Mouse (Mus musculus) A20 (cell line): ENCODE data around the gene 2010109A12Rik.

Experiments
- DNase-seq: peaks from one replicate; pipeline ENCODE4 v3.0.0-alpha.2; 2011; ENCODE audit warnings: low read depth, low spot score

2010109A12Rik gene

DNA sequence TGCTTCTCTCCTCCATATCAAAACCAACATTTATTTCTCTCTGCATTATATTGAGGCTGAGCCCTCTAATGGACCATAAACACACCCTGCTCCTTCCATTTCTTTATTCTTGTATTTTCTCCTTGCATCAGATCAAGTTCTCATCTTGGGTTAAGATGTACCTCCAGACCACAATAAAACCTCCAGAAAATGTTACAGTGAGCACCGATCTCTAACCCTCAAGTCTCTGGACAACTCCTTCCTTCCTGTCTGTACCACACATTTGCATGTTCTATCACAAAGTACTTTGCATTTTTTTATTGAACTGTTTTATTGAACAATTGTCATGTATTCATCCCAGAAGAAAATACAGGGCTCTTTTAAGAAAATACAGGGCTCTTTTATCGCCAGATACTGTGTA is 23.2 kb downstream of the 2010109A12Rik start:
- DNase-seq: peak; percentile 25

DNA sequence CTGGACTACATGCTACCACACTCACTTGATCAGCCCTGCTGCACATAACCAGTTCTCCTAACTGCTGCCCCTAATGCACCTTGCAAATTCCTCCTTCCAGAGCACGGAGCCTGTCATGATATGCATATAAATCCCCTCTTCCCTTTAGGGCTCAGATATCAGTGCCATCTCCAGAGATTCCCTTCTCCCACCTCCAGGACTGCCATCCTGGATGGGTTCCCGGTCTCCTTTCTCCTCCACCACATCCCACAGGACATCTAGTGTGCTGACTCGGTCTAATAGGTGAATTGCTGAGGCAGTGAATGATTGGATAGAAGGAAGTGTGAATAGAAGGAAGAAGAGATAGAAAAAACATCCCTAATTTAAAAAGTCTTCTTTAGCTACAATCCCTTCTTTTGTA is 25.4 kb downstream of the 2010109A12Rik start:
- no peak for DNase-seq

DNA sequence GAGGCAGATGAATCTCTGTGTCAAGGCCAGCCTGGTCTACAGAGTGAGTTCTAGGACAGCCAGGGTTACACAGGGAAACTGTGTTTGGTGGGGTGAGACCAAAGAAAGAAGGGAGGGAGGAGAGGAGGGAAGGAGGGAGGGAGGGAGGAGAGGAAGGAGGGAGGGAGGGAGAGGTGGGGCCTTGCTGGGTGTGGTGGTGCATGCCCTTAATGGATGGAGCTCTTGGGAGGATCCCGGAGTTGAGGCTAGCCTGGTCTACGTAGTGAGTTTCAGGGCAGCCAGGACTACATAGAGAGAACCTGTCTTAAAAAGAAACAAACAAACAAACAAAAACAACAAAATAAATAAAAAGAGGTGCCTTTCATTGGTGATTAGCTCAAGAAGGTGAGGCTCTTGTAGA is 26.5 kb downstream of the 2010109A12Rik start:
- DNase-seq: no peak

DNA sequence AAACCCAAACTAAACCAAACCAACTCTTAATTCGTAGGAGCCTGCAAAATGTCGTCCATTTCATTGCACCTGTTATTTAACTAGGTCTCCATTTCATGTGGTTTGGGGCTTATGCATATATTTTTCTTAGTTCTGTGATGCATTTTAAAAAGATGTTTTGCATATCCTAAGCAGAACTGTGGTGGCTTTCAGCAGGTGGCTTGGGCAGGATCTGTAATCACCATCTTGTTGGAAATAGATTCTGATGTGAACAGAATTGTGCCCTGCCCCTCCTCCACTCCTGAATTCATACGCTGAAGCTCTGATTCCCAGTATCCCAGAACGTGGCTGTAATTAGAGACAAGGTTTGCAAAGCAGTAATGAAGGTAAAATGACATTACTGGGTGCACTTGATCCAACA is 27.8 kb downstream of the 2010109A12Rik start:
- peak; percentile 78 for DNase-seq

DNA sequence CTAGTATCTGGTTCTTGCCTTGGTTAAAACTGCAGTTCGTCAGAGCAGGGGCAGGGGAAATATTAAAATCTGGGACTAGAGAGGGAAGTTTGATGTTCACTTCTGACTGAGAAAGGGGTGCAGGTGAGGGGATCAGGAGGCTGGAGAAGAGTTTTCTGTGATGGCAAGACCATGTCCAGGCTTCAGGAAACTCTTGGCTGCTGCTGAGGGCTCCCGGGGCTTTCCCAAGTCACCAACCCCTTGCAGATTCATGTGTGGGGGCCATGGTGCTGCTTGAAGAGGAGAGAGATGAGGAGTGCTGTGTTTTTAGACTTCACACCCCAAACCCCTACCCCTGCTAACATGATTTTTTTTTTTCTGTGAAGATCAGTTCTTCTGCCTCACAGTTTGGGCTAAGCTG is 28.3 kb downstream of the 2010109A12Rik start:
- DNase-seq: peak; percentile 15

DNA sequence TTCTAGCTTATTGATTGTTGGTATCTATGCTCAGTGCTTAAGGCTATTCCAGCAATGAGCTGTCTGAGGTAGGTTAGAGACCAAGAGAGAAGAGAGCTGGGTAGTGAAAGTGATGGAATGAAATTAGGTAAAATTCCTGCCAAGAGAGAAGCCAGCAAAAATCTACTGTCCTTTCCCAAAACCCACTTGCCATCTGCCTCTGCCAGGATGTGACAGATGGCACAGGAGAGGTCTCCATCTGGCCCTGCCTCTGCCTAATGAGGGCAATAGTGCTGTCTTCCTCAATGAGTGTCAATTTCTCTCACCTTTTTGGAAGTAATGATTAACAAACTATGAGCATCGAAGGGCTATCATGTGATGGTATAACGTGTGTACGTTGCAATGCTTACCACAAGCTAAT is 29.6 kb downstream of the 2010109A12Rik start:
- DNase-seq: no peak

DNA sequence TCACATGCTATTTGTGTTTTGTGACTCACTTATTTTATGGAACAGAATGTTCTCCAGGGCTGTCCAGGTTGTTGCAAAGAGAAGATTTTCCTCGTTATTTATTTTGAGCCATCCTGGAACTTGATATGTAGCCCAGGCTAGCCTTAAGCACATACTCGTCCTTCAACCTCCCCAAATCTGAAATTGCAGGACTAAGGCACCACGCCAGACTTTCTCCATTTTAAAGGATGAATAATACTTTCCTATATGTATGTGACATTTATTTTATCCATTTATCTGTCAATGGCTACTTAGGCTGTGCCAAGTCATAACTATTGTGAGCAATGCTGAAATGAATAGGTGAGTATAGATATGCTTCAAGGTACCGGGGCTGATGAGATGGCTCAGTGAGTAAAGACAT is 30.2 kb downstream of the 2010109A12Rik start:
- DNase-seq: no peak

DNA sequence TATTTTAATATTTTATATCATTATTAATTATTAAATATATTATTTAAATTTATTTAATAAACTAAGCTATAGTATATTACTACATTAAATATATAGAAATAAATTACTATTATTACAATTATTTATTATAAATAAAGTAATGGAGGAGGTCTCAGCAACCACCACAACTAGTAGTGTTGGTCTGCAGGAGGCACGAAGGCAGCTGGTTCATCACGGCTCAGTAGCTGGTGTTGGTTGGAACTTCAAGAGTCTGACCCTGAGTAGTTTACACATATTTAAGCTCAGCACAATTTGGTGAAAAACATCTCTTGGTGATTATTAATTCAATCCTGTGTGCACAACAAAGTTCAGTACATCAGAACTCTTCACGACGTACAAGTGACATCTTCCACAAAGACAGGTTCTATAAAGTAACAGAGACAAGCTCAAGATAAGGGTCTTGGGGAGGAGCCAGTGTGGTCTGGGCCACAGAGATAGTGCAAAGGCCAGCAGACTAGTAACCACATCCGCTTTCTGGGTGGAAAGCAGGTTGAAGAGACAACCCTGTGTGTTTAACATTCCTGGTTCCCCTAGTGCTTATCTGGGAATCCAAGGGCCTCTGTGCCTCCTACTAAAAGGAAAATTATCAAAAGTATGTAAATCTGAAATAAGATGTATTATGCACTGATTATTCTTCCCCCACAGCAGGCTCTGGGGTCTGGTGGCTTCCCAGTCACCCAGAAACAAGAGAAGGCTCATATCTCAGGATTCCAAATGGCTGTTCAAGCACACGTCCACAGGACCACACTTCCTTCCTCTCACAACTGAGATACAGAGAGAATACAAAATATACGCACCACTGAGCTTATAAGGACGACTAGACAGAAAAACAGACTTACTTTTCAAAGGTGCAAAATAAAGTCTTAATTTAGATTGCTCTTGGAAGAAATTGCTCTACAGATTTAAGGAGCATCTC is 33.5 kb downstream of the 2010109A12Rik start:
- no peak for DNase-seq

DNA sequence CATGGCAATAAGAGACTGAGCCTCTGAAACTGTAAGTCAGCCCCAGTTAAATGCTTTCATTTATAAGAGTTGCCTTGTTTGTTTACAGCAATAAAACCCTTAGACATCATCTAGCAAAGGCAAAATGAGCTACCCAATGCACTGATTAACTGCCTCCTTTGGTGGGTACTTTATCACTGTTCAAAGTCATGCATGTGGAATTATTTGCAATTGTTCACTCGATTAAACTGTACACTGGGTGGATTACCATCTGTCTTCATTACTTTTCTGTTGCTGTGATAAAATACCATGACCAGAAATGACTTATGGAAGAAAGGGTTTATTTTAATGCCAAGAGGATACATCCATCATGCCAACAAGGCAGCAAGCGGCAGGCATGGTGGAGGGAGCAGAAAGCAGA is 39.0 kb downstream of the 2010109A12Rik start:
- no peak for DNase-seq

DNA sequence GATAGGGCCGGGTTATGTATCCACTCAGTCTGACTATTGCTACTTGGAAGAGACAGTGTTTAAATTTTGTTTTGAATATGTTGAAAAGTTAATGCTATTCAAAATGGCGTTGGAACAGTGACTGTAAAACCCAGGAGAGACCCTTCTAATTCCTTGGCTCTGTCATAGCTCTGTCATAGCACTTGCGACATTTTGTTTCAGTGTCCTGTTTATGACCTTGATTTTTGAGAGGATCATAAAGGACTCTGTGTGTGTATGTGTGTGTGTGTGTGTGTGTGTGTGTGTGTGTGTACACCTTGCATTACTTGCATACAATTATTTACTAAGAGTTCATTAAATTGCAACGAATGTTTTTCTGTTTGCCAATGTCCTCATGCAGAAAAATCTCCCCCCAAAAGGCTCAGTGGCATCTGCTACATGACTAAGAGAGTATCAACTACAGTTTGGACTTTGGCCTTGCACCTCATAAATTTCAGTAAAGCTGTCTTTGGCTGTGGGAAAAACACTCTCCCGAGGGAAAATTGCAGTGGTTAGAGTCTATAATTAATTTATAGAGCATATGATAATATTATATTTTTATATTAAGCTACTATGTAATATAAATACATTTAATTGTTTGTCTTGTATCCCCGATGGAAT is 43.7 kb downstream of the 2010109A12Rik start:
- no peak for DNase-seq

DNA sequence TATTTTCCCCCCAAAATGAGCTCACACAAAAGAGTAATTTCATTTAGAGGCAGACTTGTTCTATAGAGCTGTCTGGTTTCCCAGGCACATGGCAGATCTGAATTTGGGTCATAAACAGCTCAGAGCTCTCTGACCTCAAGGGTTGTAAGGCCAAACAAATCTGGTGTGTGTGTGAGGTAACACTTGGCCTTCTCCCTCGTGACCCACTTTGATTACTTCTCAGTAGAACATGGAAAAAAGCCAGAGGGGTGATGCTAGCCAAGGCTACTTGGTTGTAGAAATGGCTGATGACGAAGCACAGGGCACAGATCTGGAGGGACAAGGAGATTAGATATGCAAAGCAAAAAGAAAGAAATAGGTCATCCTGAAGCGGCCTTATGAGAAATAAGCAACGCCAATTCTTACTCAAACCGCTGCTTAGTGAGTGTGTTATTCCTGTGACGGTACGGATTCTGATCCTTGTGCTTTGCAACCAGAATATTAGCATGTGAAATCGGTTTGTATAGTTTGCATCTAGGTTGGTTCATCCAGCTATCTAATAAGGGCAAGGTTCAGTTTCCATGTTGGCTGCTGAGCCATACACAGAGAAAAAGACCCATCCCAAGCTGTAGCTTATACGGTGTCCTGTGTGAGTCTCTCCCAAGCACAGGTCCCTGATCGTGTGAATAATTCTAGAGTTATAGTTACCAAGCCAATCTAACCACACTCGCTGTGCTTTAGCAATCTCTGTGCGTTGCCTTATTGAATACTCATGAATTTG is 44.9 kb downstream of the 2010109A12Rik start:
- DNase-seq: no peak

DNA sequence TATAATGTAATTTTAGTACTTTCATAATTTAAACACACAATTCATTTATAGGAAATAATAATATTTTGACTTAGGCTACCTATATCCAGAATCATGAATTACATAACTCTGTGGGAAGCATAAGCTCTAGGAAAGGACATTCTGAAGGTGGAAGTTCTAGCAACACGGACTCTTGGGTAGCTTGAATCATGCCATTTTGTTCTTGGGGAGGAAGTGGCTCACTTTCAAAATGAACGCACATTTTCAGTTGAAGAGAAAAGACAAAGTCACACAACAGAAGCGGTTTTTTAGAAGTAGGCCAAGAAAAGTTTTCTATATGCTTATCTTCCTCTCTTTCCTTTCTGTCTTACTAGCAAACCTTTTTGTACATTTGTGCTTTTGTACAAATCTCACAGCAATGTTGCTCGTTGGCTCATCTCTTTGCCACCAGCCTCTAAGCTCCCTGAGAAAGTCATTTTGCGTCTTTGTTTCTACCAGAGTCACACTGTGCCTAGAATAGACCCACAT is 49.5 kb downstream of the 2010109A12Rik start:
- peak; percentile 72 for DNase-seq

DNA sequence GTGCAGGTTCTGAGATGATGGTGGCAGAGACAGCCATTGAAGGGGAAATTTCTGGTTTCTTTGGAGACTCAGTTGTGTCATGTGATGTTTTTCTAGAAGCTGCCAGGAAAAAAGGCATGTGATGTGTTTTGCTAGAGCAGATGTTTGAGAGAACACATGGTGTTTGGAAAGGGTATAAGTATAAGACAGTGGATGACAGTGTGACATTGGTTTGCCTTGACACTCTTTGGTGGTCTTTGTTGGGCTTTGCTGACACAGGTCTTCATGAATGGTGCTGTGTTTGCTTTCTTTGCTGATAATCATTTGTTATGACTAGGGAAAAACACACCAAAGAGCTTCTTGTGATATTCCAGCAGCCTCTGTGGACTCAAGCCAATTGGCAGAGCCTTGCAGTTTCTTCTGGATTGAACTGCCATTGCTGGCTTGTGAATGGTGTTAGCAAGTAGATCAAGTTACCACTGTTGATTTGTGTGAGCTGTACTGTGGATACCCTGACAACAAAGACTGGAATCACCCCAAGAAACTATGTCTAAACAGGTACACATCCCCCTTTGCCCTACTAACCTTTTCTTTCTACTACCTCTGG is 50.6 kb downstream of the 2010109A12Rik start:
- no peak for DNase-seq

DNA sequence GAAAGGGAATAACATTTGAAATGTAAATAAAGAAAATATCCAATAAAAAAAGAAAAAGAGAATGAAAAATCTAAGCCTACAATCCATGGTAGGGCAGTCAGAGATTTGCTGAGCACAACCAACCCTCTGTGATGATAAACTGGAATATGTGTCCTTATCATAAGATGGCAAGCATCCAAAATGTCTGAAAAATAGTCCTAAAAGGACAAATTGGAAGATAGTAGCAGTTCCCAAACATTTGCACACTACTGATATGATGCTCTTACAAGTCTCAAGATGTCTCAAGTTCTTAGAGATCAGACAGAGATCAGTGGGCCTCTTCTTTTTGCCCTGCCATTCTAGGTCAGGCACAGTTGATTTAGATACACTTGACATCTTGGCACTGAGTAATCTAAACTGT is 53.0 kb downstream of the 2010109A12Rik start:
- DNase-seq: no peak

DNA sequence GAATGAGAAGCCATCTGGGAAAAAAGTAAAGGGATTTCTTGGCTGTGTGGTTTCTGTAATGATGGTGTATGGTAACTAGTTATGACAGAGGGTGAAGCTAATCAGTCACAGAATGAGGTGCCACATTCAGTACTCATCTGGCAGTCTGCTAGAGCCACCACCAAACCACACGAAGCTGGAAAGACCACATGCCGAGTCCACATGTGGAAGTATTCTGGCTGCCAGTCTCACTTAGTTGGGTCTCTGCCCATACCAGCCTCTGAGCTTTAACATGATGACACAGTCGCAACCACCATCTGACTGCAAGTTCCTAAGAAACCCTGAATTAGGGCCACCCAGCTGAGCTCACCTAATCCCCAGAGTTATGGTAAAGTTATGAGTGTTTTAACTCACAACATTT is 54.7 kb downstream of the 2010109A12Rik start:
- no peak for DNase-seq

DNA sequence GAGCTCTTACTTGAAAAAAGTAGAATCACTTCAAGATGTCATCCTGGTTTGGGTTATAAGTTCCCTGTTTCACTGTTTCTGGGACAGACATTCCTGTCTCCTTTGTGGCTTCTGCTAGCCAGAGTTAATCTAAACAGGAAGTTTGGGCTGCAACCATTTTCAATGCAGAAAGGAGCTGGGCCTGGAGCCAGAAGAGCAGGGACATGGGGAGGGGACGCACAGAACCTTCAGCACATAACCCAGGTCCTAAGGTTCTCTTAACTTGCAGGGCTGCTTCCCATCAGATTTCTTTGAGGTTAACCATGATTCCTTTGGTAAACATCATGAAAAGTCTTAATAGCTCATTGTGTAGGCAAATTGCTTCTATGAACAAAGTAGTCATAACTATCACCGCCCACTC is 56.4 kb downstream of the 2010109A12Rik start:
- no peak for DNase-seq
